Mouse (Mus musculus) liver, adult 2 months (tissue): ENCODE measurements around the gene Sdk2.

Experiments used
- CTCF ChIP-seq: fragments of 200-500 bp; IDR thresholded peaks from 2 replicates; pipeline ENCODE4 v1.5.1; 2011; ENCODE audit warnings: low read depth, low read length, control low read depth
- POLR2A ChIP-seq: fragments of 200-500 bp; IDR thresholded peaks from 2 replicates; pipeline ENCODE4 v1.6.1; 2011; ENCODE audit warnings: low read length, control low read depth; ENCODE audit not compliant: insufficient read depth; ENCODE audit errors: extremely low read depth

GRCm38 (mm10) chr11:113975667-113975970 lies 91.2 kb downstream of the Sdk2 start:
- TF ChIP-seq POLR2A (no peak), CTCF (no peak)
